Mouse (Mus musculus) heart, embryonic 13.5 days (tissue): Measurements from ENCODE around the gene Ltf. TPM values are rescaled to one million over a fixed set of nuclear protein-coding genes. Genes with fewer than 3 reads are reported as not detected.

ENCODE experiments used
- ATAC-seq: fragments of 200-750 bp; cut with Nextera tagmentation; 2 replicates; pipeline ENCODE4 v1.8.0; 2017; ENCODE audit warnings: moderate TSS enrichment; ENCODE audit not compliant: insufficient number of reproducible peaks, low FRiP score, low TSS enrichment; ENCODE audit errors: extremely low read depth
- H3K27ac ChIP-seq: fragments of 300-500 bp; sonication (generic); replicated peaks from 2 replicates; pipeline ENCODE4 v1.5.1; 2015; ENCODE audit warnings: moderate library complexity, mild to moderate bottlenecking, inconsistent platforms
- H3K27me3 ChIP-seq: fragments of 300-500 bp; sonication (generic); replicated peaks from 2 replicates; pipeline ENCODE4 v1.6.1; 2015; ENCODE audit warnings: mild to moderate bottlenecking, inconsistent platforms
- H3K36me3 ChIP-seq: fragments of 300-500 bp; sonication (generic); 2 replicates; pipeline ENCODE4 v1.6.1; 2015; ENCODE audit warnings: mild to moderate bottlenecking, inconsistent platforms
- H3K4me1 ChIP-seq: fragments of 300-500 bp; sonication (generic); 2 replicates; pipeline ENCODE4 v1.6.1; 2015; ENCODE audit warnings: inconsistent platforms
- H3K4me2 ChIP-seq: fragments of 300-500 bp; sonication (generic); 2 replicates; pipeline ENCODE4 v1.6.1; 2015; ENCODE audit warnings: inconsistent platforms, mild to moderate bottlenecking, moderate library complexity
- H3K4me3 ChIP-seq: fragments of 300-500 bp; sonication (generic); 2 replicates; pipeline ENCODE4 v1.5.1; 2015; ENCODE audit warnings: moderate library complexity, mild to moderate bottlenecking, inconsistent platforms
- H3K9ac ChIP-seq: fragments of 300-500 bp; sonication (generic); 2 replicates; pipeline ENCODE4 v1.6.1; 2015; ENCODE audit warnings: inconsistent platforms, mild to moderate bottlenecking, moderate library complexity
- H3K9me3 ChIP-seq: fragments of 300-500 bp; sonication (generic); 2 replicates; pipeline ENCODE4 v1.6.1; 2016; ENCODE audit warnings: inconsistent platforms
- WGBS: fragments of 180-500 bp; shearing (Covaris S2); methylation state at CpG from one replicate; pipeline ENCODE4 v1.1.7; 2015; ENCODE audit warnings: mixed read lengths; 5-methylcytosine and 5-hydroxymethylcytosine counted together
- polyA plus RNA-seq: library from polyadenylated mRNA; unstranded; fragments of >200 nt; fragmentation: Nextera tagmentation; extraction: Ambion mirVana; gene quantifications from 2 replicates; pipeline ENCODE4 v1.2.1, GENCODE M21; 2015

Gene Ltf
- polyA plus RNA-seq, 1 experiment from 2014 or later = 1.1 TPM

DNA sequence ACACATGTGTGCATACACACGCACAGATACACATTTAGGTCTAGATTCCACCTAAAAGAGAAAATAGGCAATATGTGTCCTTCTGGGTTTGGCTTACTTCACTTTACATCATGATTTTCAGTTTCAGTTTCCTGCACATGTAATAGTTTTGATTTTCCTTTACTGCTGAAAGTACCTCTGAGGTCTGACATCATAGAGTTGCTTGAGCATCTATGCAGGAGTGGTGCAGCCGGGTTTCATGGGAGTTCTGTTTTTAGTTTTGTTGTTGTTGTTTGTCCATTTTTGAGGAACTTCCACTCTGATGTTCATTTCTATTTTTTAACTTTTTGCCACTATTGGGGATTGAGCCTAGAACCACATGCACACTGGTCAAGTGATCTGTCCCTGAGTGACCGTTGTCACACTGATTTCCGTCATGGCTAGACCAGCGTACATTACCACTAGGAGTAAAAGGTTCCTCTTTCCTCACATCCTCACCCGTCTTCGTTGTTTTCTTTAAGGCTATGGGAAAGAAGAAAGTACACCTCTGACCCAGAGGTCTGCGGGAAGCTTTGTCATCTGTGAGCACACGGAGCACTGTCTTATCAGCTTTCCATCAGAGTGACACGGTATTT, 40.0 kb downstream of the Ltf start:
- Histone ChIP-seq H3K36me3 (no peaks in the 10 kb centered on the region), H3K9me3 (no peaks in the 10 kb centered on the region), H3K4me2 (no peak overlapping the region), H3K27me3 (no peaks in the 10 kb centered on the region), H3K4me1 (peaks cover 28% of the 10 kb centered on the region), H3K4me3 (no peak overlapping the region), H3K9ac (no peak overlapping the region), H3K27ac (no peak overlapping the region)
- 63% methylated on average over 10 of the region's 10 CpGs for WGBS
- ATAC-seq = no peak

DNA sequence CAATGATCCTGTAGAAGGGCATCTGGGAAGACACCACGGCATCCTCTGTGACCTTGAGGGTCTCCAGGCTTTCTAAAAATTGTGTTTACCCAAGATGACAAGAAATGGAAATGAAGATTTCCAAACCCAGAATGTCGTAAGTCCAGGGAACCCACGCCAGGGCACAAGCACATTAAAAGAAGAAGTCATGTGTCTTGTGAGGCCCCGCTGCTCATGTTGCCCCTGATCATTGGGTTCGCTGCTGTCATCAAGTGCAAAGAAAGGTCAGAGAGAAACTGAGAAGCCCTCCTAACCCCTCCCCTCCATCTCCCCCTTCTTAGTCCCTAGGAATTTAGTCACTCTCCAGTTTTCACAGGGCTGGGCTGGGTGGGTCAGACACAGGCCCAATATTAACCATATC, 43.8 kb downstream of the Ltf start:
- ATAC-seq = no peak
- 74% methylated on average over 5 of the region's 5 CpGs for WGBS
- no peak overlapping the region for H3K4me3 ChIP-seq

GRCm38 (mm10) chr9:111067052-111067451, 48.0 kb downstream of the Ltf start:
- no peak overlapping the region for H3K4me3 ChIP-seq
- ATAC-seq = no peak
- H3K9ac ChIP-seq = no peak overlapping the region
- no peaks in the 10 kb centered on the region for H3K9me3 ChIP-seq
- H3K27ac ChIP-seq = no peak overlapping the region
- H3K4me1 ChIP-seq = no peaks in the 10 kb centered on the region
- 76% methylated on average over 4 of the region's 4 CpGs for WGBS
- H3K4me2 ChIP-seq = no peak overlapping the region
- H3K36me3 ChIP-seq = no peaks in the 10 kb centered on the region
- peaks cover 5% of the 10 kb centered on the region; the same call in 1 of the 2 replicates for H3K27me3 ChIP-seq

More for the DNA sequence above, 43.8 kb downstream of the Ltf start:
- Histone ChIP-seq H3K9ac (no peak overlapping the region), H3K27me3 (no peaks in the 10 kb centered on the region), H3K4me2 (no peak overlapping the region), H3K9me3 (no peaks in the 10 kb centered on the region), H3K4me1 (0 out of 2 replicates have a peak, but pooled peaks cover 3% of the 10 kb centered on the region), H3K27ac (no peak overlapping the region), H3K36me3 (no peaks in the 10 kb centered on the region)

DNA sequence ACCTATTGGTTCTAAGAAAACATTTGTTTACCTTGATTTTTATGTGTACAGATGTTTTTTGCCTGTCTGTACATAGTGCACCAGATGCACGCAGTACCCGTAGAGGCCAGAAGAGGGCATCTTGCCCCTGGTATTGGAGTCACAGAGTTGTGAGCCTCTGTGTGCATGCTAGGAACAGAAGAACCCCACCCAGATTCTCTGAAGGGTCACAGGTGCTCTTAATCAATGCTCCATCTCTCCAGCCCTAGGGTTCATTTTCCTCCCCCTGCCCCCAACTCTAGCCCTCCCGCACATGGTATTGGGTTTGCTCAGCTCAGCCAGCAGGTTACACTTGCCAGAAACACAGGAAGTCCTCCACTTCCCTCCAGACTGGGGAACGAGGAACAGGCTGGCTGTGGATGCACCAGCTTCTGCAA, 51.5 kb downstream of the Ltf start:
- Histone ChIP-seq H3K9me3 (peaks cover 15% of the 10 kb centered on the region), H3K36me3 (no peaks in the 10 kb centered on the region), H3K4me3 (no peak overlapping the region), H3K27ac (no peak overlapping the region), H3K27me3 (peaks cover 5% of the 10 kb centered on the region; the same call in 1 of the 2 replicates), H3K4me1 (no peaks in the 10 kb centered on the region), H3K9ac (no peak overlapping the region), H3K4me2 (no peak overlapping the region)
- WGBS = 19% methylated on average over 4 of the region's 4 CpGs
- no peak for ATAC-seq

- H3K9me3 ChIP-seq = peaks cover 16% of the 10 kb centered on the region
- no peak overlapping the region for H3K9ac ChIP-seq
- peaks cover 5% of the 10 kb centered on the region; the same call in 1 of the 2 replicates for H3K27me3 ChIP-seq
- ATAC-seq = no peak
- WGBS = 40% methylated on average over 7 of the region's 7 CpGs
- H3K36me3 ChIP-seq = no peaks in the 10 kb centered on the region
- H3K4me3 ChIP-seq = no peak overlapping the region
- H3K4me1 ChIP-seq = no peaks in the 10 kb centered on the region
- H3K27ac ChIP-seq = no peak overlapping the region
- no peak overlapping the region for H3K4me2 ChIP-seq
These were observed 53.1 kb downstream of the Ltf start for GRCm38 (mm10) chr9:111072175-111072574.

DNA sequence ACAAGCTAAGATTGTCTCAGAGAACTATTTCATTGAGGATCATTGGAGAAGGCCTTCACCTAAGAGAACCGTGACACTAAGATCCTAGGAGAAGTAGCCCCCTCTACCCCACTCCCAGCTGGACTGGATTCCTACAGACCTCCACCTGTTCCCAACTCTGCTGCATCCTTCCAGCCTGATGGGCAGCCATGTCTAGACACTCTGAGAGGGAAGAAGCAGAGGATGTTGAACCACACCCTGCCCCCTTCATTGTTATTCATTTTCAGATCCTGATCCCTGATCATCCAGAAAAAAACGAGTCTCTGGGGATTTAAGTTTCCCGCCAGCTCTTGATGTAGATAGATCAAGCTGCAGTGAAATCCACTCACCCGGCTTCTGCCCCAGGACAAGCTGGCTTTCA, 53.9 kb downstream of the Ltf start:
- 62% methylated on average over 4 of the region's 4 CpGs for WGBS
- H3K36me3 ChIP-seq = no peaks in the 10 kb centered on the region
- no peak overlapping the region for H3K4me2 ChIP-seq
- ATAC-seq = no peak
- peaks cover 19% of the 10 kb centered on the region for H3K9me3 ChIP-seq
- H3K27me3 ChIP-seq = peaks cover 5% of the 10 kb centered on the region; the same call in 1 of the 2 replicates
- H3K4me1 ChIP-seq = no peaks in the 10 kb centered on the region
- H3K4me3 ChIP-seq = no peak overlapping the region
- H3K27ac ChIP-seq = no peak overlapping the region
- H3K9ac ChIP-seq = no peak overlapping the region

GRCm38 (mm10) chr9:111077745-111078144, 58.7 kb downstream of the Ltf start:
- peaks cover 8% of the 10 kb centered on the region for H3K4me1 ChIP-seq
- H3K9me3 ChIP-seq = peaks cover 23% of the 10 kb centered on the region
- H3K27me3 ChIP-seq = no peaks in the 10 kb centered on the region
- H3K9ac ChIP-seq = no peak overlapping the region
- no peak for ATAC-seq
- no peak overlapping the region for H3K4me2 ChIP-seq
- H3K36me3 ChIP-seq = no peaks in the 10 kb centered on the region
- no peak overlapping the region for H3K4me3 ChIP-seq
- no peak overlapping the region for H3K27ac ChIP-seq
- WGBS = 59% methylated on average over 5 of the region's 5 CpGs

- Histone ChIP-seq H3K36me3 (no peaks in the 10 kb centered on the region), H3K9me3 (peaks cover 8% of the 10 kb centered on the region; the same call in 1 of the 2 replicates), H3K27me3 (no peaks in the 10 kb centered on the region), H3K4me3 (no peak overlapping the region), H3K27ac (no peak overlapping the region), H3K4me1 (peaks cover 8% of the 10 kb centered on the region), H3K4me2 (no peak overlapping the region), H3K9ac (no peak overlapping the region)
- ATAC-seq = no peak
- 88% methylated on average over 8 of the region's 8 CpGs for WGBS
These were observed 61.7 kb downstream of the Ltf start for GRCm38 (mm10) chr9:111080801-111081200.

- Histone ChIP-seq H3K27me3 (no peaks in the 10 kb centered on the region), H3K36me3 (no peaks in the 10 kb centered on the region), H3K27ac (no peak overlapping the region), H3K4me3 (no peak overlapping the region), H3K9me3 (peaks cover 8% of the 10 kb centered on the region; the same call in 1 of the 2 replicates), H3K9ac (no peak overlapping the region), H3K4me2 (no peak overlapping the region), H3K4me1 (peaks cover 8% of the 10 kb centered on the region)
- ATAC-seq = no peak
- WGBS = 79% methylated on average over 5 of the region's 5 CpGs
These were observed 62.7 kb downstream of the Ltf start for GRCm38 (mm10) chr9:111081765-111082164.

GRCm38 (mm10) chr9:111085329-111085728, 66.3 kb downstream of the Ltf start:
- H3K9ac ChIP-seq = no peak overlapping the region
- WGBS = 38% methylated on average over 4 of the region's 4 CpGs
- no peak overlapping the region for H3K4me3 ChIP-seq
- H3K9me3 ChIP-seq = 0 out of 2 replicates have a peak, but pooled peaks cover 4% of the 10 kb centered on the region
- no peak overlapping the region for H3K27ac ChIP-seq
- no peaks in the 10 kb centered on the region for H3K36me3 ChIP-seq
- no peak for ATAC-seq
- peaks cover 10% of the 10 kb centered on the region; the same call in 1 of the 2 replicates for H3K27me3 ChIP-seq
- peaks cover 35% of the 10 kb centered on the region for H3K4me1 ChIP-seq
- H3K4me2 ChIP-seq = no peak overlapping the region

DNA sequence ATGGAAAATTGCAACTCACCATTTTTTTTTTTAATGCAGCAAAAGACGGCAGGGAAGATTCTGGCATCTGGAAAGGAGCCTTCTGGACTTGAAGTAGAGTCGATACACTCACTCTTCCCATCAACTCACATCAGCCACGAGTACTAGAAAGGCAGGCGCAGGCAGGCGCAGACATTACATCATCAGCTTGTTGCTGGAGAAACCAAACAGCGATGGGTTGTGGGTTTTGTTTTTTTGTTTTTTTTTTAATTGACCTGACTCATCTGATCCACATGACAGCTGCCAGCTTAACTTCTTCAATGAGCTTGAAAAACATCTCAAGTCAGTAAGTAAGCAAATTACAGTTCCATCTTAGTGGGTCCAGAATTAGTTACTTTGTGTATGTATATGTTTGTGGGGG, 67.1 kb downstream of the Ltf start:
- ATAC-seq = no peak
- no peak overlapping the region for H3K9ac ChIP-seq

GRCm38 (mm10) chr9:111086995-111087606, 68.0 kb downstream of the Ltf start:
- 26% methylated on average over 3 of the region's 3 CpGs for WGBS
- no peak overlapping the region for H3K4me3 ChIP-seq
- no peaks in the 10 kb centered on the region for H3K9me3 ChIP-seq
- H3K27ac ChIP-seq = no peak overlapping the region; the same call in 1 of the 2 replicates
- H3K9ac ChIP-seq = no peak overlapping the region
- H3K4me1 ChIP-seq = peaks cover 32% of the 10 kb centered on the region
- ATAC-seq = no peak
- peaks cover 10% of the 10 kb centered on the region; the same call in 1 of the 2 replicates for H3K27me3 ChIP-seq
- no peaks in the 10 kb centered on the region for H3K36me3 ChIP-seq
- no peak overlapping the region for H3K4me2 ChIP-seq

More for the DNA sequence above, 67.1 kb downstream of the Ltf start:
- H3K4me3 ChIP-seq = no peak overlapping the region
- H3K36me3 ChIP-seq = no peaks in the 10 kb centered on the region
- no peaks in the 10 kb centered on the region for H3K9me3 ChIP-seq
- H3K27me3 ChIP-seq = peaks cover 10% of the 10 kb centered on the region; the same call in 1 of the 2 replicates
- 57% methylated on average over 6 of the region's 6 CpGs for WGBS
- no peak overlapping the region for H3K27ac ChIP-seq
- H3K4me1 ChIP-seq = peaks cover 35% of the 10 kb centered on the region
- no peak overlapping the region for H3K4me2 ChIP-seq
